Mouse (Mus musculus): ENCODE results near the gene Gm42669.
A peak's percentile ranks its signal among the peaks of the same experiment; 100 is the strongest.

Gm42669 gene

GRCm38 (mm10) chr5:107521897-107522296 is 14.5 kb downstream of the Gm42669 start:
- no peak for DNase-seq (ENCODE audit: low spot score)

- DNase-seq (ENCODE audit: low spot score): no peak
These were observed 16.9 kb downstream of the Gm42669 start for GRCm38 (mm10) chr5:107524281-107524680.

GRCm38 (mm10) chr5:107528856-107529255 is 21.4 kb downstream of the Gm42669 start:
- DNase-seq (ENCODE audit: low spot score): no peak

- no peak for DNase-seq (ENCODE audit: low spot score)
These were observed 26.2 kb downstream of the Gm42669 start for GRCm38 (mm10) chr5:107533590-107533989.

- DNase-seq (ENCODE audit: low spot score): no peak
These were observed 27.2 kb downstream of the Gm42669 start, which contains the start of gene 1700028K03Rik for GRCm38 (mm10) chr5:107534581-107534980. TSS of gene 1700028K03Rik (plus strand) at chr5:107534709.

- DNase-seq (ENCODE audit: low spot score): peak; percentile 8
These were observed 34.3 kb downstream of the Gm42669 start for GRCm38 (mm10) chr5:107541696-107542095.

GRCm38 (mm10) chr5:107545927-107546326 is 38.5 kb downstream of the Gm42669 start:
- no peak for DNase-seq (ENCODE audit: low spot score)

GRCm38 (mm10) chr5:107547955-107548354 is 40.5 kb downstream of the Gm42669 start:
- no peak for DNase-seq (ENCODE audit: low spot score)

GRCm38 (mm10) chr5:107548444-107548843 is 41.0 kb downstream of the Gm42669 start:
- DNase-seq (ENCODE audit: low spot score): no peak

GRCm38 (mm10) chr5:107554336-107554735 is 46.9 kb downstream of the Gm42669 start:
- DNase-seq (ENCODE audit: low spot score): no peak

GRCm38 (mm10) chr5:107556969-107557368 is 49.5 kb downstream of the Gm42669 start:
- no peak for DNase-seq (ENCODE audit: low spot score)

- no peak for DNase-seq (ENCODE audit: low spot score)
These were observed 61.7 kb downstream of the Gm42669 start for GRCm38 (mm10) chr5:107569148-107569547.

- peak; percentile 90 for DNase-seq (ENCODE audit: low spot score)
These were observed 90.1 kb downstream of the Gm42669 start, which contains the start of the genes Rpap2 and Glmn for GRCm38 (mm10) chr5:107597301-107598077. TSS of gene Rpap2 (plus strand) at chr5:107597373. TSS of gene Glmn (minus strand) at chr5:107597888.

- DNase-seq (ENCODE audit: low spot score): no peak
These were observed 91.0 kb downstream of the Gm42669 start for GRCm38 (mm10) chr5:107598380-107598779.

GRCm38 (mm10) chr5:107611224-107611623 is 103.8 kb downstream of the Gm42669 start:
- DNase-seq (ENCODE audit: low spot score): peak; percentile 88

- no peak for DNase-seq (ENCODE audit: low spot score)
These were observed 110.6 kb downstream of the Gm42669 start for GRCm38 (mm10) chr5:107617986-107618385.

GRCm38 (mm10) chr5:107621327-107621726 is 113.9 kb downstream of the Gm42669 start:
- DNase-seq (ENCODE audit: low spot score): no peak

Measured in embryo, embryonic 10.5 days (tissue).